Mouse (Mus musculus): ENCODE data around the gene Tmem107. TPM values are rescaled to one million over a fixed set of nuclear protein-coding genes. Genes with fewer than 3 reads are reported as not detected.
A peak's percentile ranks its signal among the peaks of the same experiment; 100 is the strongest.

The Tmem107 gene
- total RNA-seq, 2 experiments from 2014 or later: 5.2 to 5.4 TPM

- intact Hi-C loops (cut with DNase I): no loop called here
- DNase-seq: no peak
Observed at GRCm38 (mm10) chr11:69058729-69059356, 11.8 kb upstream of the Tmem107 start.

- intact Hi-C loops (cut with DNase I): no loop called here
- DNase-seq: peak; percentile 94 to 95
Observed at GRCm38 (mm10) chr11:69059357-69059974, 11.1 kb upstream of the Tmem107 start, which contains the start of gene Borcs6. TSS of gene Borcs6 (plus strand) at chr11:69059717.

DNA sequence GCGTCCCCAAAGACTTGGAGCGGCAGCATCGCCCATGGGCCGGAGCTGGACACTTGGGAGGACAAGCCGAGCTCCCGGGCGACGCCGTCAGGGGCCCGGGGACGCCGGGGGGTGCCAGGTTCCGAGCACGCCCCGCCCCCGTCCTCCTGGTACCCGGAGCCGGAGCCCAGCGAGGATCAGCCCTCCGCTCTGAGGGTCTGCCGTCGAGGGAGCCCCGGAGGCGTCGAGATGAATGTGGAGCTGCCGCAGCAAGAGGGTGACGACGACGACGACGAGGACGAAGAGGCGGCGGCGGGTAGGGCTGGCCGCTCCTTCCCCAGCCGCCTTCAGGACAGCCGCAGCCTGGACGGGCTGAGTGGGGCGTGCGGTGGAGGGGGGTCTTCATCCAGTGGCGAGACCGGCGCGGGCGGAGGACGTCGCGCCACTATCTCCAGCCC, 10.6 kb upstream of the Tmem107 start:
- peak in 1 of 2 experiments; percentile 66 for DNase-seq
- intact Hi-C loops (cut with DNase I): no loop called here

- peak; percentile 36 to 39 for DNase-seq
Observed at GRCm38 (mm10) chr11:69060448-69061254, 10.0 kb upstream of the Tmem107 start.

DNA sequence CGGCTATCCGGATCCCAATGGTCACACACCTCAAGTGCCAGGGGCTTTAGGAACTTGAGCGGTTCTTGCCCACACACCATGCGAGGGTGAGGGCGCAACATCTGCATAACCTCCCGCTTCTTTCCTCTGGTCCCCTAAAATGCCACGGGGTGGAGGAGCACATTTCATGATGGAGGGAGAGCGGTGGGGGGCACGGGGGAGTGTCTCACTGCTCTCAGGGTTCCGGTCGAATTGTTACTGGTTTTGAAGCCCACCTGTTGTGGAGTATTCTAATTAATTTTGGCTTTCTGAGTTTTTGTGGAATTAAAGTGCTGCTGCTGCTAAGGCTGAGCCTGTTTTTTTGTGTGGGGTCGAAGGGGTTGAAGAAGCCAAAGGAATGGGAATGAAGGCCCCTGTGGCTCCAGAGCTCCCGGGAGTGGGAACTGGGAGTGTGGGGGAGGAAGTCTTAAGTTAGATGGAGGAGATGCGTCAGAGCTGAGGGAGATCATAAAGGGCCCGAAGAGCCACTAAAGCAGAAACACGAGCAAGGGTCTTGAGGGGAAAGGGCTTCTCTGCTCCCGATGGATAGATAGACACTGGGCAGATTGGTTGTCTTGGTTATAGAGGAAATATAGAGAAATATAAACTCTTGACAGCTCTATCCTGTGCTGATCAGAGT, 9.2 kb upstream of the Tmem107 start:
- intact Hi-C loops (cut with DNase I): no loop called here
- DNase-seq: no peak

More at GRCm38 (mm10) chr11:69060448-69061254, 10.0 kb upstream of the Tmem107 start:
- intact Hi-C loops (cut with DNase I): no loop called here

DNA sequence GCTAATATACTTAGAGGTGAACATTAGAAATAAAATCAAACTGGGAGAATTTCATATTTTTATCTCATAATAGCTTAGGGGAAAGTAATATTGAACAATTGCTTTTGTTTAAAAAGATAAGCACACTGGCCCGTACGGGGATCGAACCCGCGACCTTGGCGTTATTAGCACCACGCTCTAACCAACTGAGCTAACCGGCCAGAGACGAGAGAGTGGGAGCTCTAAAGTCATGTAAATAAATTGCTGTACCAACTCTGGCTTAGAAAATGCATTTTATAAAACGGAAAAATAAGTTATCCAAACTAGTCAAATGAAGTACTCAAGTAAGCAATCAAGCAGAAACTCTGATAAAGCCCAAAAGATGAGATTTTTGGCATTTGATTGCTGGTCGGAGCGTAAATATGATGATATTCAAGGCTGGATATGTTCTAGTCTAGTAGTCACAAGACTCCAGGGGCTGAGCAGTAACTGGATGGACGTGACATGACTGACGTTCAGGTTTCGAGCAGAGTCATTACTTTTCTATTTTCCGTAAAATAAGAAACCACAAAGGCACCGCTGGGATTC, 8.3 kb upstream of the Tmem107 start:
- intact Hi-C loops (cut with DNase I): loop anchor here (1.0 kb wide), 1 partner anchor 21 kb away; no protein-coding TSS in a partner anchor
- peak; percentile 78 to 79 for DNase-seq

DNA sequence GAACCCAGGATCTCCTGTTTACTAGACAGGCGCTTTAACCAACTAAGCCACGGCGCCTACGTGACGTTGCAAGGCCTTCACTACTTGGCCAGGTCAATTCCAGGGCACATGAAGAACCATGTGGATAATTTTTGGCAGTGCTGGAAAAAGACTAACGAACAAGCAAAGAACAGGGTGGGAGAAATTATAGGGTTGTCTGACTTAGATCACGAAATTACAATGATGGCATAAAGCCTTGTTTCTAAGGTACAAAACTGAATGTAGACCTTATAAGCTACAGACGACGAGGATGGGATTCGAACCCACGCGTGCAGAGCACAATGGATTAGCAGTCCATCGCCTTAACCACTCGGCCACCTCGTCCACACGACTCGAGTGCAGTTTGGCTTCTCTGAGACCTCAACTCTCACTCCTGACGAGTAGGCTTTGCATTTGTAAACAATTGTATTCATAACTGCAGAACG, 7.8 kb upstream of the Tmem107 start:
- DNase-seq: peak; percentile 95 to 97
- intact Hi-C loops (cut with DNase I): loop anchor here (1.0 kb wide), 2 partner anchors 21 to 61 kb away; no protein-coding TSS in a partner anchor

GRCm38 (mm10) chr11:69063413-69064201, 7.0 kb upstream of the Tmem107 start:
- intact Hi-C loops (cut with DNase I): loop anchor here (1.0 kb wide), 1 partner anchor 60 kb away; no protein-coding TSS in a partner anchor
- DNase-seq: peak; percentile 86 to 91

DNA sequence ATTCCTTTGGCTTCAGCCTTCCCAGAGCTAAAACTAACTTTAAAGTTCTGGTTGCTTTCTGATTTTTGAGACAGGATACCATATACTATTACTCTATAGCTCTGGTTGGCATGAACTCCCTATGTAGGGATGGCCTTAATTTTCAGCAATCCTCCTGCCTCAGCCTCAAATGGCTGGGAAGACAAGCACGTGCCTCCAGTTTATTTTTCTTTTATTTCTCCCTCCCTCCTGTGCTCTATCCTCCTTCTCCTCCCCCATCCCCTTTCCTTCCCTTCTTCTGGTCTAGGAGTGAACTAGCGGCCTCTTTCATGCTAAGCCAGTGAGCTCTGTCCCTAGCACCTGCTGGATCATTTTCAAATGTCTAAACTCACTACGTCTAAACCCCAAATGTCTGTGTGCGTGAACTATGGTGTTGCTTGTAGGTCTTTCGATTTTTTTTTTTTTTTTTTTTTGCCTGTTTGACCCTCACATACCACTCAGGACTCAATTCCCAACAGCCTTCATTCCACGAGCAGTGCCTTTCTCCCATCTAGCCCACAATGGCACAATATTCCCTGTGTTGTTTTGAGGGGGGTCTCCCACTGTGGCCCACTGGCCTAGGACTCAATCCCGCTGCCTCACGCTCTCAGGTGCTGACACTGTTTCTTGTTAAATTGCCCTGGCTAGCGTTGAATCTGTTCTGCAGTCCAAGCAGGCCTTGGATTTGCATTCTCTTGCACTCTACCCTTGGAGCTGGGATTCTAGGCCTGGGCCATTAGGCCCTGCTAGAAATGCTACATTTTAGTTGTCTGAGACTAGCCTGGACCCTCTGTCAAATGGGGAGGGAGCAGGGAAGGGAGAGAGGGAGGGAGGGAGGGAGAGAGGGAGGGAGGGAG, 6.1 kb upstream of the Tmem107 start:
- intact Hi-C loops (cut with DNase I): loop anchor here (5.0 kb wide), 1 partner anchor 183 kb away; no protein-coding TSS in a partner anchor
- DNase-seq: no peak

GRCm38 (mm10) chr11:69065394-69065925, 5.1 kb upstream of the Tmem107 start:
- intact Hi-C loops (cut with DNase I): loop anchor here (5.0 kb wide), 1 partner anchor 182 kb away; no protein-coding TSS in a partner anchor
- no peak for DNase-seq

DNA sequence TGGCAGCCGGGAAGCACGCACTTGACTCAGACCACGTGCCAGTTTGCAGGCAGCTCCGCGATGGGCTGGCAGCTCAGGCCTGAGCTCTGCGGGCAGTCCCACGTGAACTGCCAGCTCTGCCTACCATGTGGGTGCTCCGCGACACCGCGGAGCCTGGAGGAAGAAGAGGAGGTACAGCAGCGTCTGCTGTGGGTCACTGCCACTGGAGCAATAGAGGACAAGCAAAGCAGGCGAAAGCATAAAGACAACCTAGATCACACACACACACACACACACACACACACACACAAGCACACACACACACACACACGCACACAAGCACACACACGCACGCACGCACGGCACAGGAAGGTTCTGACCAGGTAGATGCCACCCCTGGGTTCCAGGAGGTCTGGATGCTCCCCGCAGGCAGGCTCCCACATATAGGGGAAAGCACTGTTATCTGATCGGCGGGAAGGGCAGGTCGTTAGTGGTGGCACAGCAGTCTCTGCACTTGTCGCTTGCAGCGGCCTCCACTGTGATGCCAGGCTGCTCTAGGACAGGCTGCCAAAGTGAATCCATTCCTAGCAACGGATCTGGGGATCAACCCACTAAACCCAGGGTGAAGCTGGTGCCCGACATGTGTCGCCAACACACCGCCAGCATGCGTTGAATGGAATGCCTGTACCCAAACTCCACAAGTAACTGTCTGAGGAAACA, 4.3 kb upstream of the Tmem107 start:
- intact Hi-C loops (cut with DNase I): loop anchor here (2.0 to 5.0 kb wide), 2 partner anchors 84 to 181 kb away; no protein-coding TSS in a partner anchor
- DNase-seq: peak; percentile 24 to 25

DNA sequence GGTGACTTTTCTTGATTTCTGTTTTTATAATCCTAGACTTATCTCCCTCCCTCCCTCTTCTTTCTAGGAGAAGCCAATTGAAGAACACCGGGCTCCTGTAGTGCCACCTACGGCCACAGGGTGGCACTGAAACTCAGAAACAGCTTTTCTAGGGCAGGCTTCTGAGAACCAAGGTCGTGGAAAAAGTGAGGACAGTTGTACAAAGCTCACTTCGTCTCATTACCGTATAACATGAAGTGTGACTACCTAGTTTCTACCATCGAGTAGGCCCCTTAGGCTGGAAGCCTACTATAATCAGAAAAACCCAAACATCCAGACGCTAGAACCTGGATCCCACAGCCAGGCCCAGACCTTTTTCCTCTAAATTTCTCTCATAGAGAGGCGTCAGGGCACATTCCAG, 3.6 kb upstream of the Tmem107 start:
- intact Hi-C loops (cut with DNase I): loop anchor here (2.0 to 5.0 kb wide), 2 partner anchors 84 to 180 kb away; no protein-coding TSS in a partner anchor
- DNase-seq: peak; percentile 91 to 93

GRCm38 (mm10) chr11:69067601-69068000, 3.0 kb upstream of the Tmem107 start:
- DNase-seq: peak in 1 of 2 experiments; percentile 51
- intact Hi-C loops (cut with DNase I): loop anchor here (2.0 to 5.0 kb wide), 2 partner anchors 83 to 180 kb away; no protein-coding TSS in a partner anchor

DNA sequence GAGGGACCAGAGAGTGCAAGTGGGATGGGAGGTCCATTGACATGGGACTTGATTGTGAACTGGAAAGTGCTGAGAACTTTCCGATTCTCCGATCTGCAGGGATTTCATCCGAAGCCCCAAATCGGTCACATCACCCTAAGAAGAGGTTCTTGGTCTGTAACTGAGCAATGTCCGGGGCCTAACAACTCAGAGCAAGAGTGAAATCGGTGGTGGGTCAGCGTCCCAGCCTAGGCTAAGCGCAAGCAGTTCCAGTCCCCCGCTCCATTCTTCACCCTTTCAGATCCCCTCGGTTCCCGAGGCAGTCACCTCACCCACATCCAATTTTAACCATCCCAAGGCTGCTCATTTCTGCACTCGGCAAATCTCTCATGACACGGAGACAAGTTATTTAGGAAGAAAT, 513 bp upstream of the Tmem107 start:
- DNase-seq: peak in 1 of 2 experiments; percentile 42
- intact Hi-C loops (cut with DNase I): loop anchor here (2.0 kb wide), 1 partner anchor 19 kb away; the partner anchor contains the start of gene Vamp2

- no peak for DNase-seq
- intact Hi-C loops (cut with DNase I): loop anchor here (1.0 to 2.0 kb wide), 2 partner anchors 8 to 18 kb away; partner anchors contain the start of gene Vamp2
Observed at GRCm38 (mm10) chr11:69071262-69071661, 656 bp downstream of the Tmem107 start.

- DNase-seq: no peak
- intact Hi-C loops (cut with DNase I): no loop called here
Observed at GRCm38 (mm10) chr11:69072234-69072633, 1.6 kb downstream of the Tmem107 start.

GRCm38 (mm10) chr11:69072666-69073064, 2.1 kb downstream of the Tmem107 start:
- intact Hi-C loops (cut with DNase I): no loop called here
- no peak for DNase-seq

All from heart, postnatal 14 days (tissue).